Comparison of ENCODE assay signal across 8 mouse cellular contexts in the genomic region with DNA sequence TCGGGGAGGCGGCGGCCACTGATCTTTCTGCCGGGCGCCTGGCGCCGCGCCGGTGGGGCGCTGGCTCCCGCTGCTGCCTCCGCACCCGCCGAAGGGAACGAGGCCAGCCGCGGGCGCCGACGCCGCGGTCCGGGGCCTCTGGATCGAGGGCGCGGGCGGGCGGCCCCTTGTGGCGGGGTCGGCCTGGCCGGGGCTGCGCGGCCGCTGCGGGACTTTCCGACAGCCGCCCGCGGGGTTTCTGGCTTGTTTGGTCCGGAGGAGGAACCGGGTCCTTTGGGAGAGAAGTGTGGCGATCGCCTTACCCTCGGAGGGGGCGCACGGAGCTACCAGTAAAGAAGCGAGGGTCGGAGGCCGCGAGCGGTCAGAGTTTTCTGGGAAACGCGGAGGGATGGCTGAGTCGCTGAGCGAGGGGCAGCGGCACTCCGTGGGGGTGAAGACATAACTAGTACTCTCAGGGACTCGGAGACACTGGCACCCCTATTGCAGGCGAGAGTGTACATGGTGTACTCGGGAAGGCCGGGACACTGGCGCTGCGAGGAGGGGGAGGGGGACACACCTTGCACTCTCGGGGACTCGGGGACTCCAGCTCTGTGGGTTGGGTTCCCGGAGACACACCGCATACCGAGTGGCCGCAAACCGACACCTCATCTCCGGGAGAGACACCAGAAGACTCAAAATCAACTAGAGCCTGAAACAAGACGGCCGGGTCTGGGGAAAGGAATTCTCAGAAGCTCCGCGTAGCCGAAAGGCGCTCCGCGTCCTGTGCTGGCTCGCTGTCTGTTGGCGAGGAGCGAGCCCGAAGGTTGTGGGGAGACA. TPM values are rescaled to one million over a fixed set of nuclear protein-coding genes. Genes with fewer than 3 reads are reported as not detected.
DNase-seq lines count a peak whose midpoint lies in the region; ATAC-seq and TF ChIP-seq lines count a peak whose summit lies in the region.

No protein-coding gene starts in this region.

- H3K4me1 ChIP-seq in hindbrain, postnatal 0 days (ENCODE audit: insufficient read depth, low read length) = peaks cover 3% of the 10 kb centered on the region; the same call in 1 of the 2 replicates

- peak overlapping the region; percentile 96 for H3K4me3 ChIP-seq in gastrocnemius, adult 2 months
- H3K4me3 ChIP-seq in hindbrain, postnatal 0 days (ENCODE audit: low read length) = peak overlapping the region; percentile 65

- TF ChIP-seq CTCF in gastrocnemius, adult 2 months (IDR thresholded peaks at IDR 0.05) = peak; percentile 54
- TF ChIP-seq CTCF in hindbrain, postnatal 0 days (IDR thresholded peaks at IDR 0.05; ENCODE audit: low read depth) = no peak

- peak overlapping the region; percentile 75 for H3K4me2 ChIP-seq in hindbrain, postnatal 0 days (ENCODE audit: low read depth, low read length)

- intact Hi-C loops in gastrocnemius, adult 2 months (cut with DNase I) = loop anchor here (2.0 to 10.0 kb wide), 5 partner anchors 31 to 173 kb away; a partner anchor contains a TSS
- intact Hi-C loops in left cerebral cortex, postnatal 10 days (cut with DNase I) = loop anchor here (10.0 kb wide), 1 partner anchor 167 kb away; no protein-coding TSS in a partner anchor

- H3K9me3 ChIP-seq in hindbrain, postnatal 0 days (ENCODE audit: low read length) = no peaks in the 10 kb centered on the region

- H3K9ac ChIP-seq in hindbrain, postnatal 0 days (replicated peaks; ENCODE audit: low read length) = peak overlapping the region; percentile 63

- DNase-seq in R1 (ENCODE audit: low read depth, low spot score) = peak; percentile 72
- peak; percentile 86 for DNase-seq in gastrocnemius, adult 2 months
- peak; percentile 51 for DNase-seq in hindbrain, postnatal 0 days (ENCODE audit: low spot score)
- DNase-seq in left cerebral cortex, postnatal 10 days (ENCODE audit: extremely low spot score in 1 of 2, low spot score in 2 of 2) = peak; percentile 13 to 67
- peak; percentile 43 to 57 for DNase-seq in right cerebral cortex, adult 2 months (ENCODE audit: low spot score in 2 of 2)
- peak; percentile 51 for DNase-seq in urinary bladder, adult 2 months (ENCODE audit: low spot score)

- under 1% methylated on average over 78 of the region's 83 CpGs for WGBS in hindbrain, postnatal 0 days

- peak; percentile 16 for ATAC-seq in common myeloid progenitor, adult 5-6 weeks (replicated peaks; ENCODE audit: low read depth, poor library complexity, severe bottlenecking)
- peak; percentile 60 for ATAC-seq in hindbrain, postnatal 0 days
- peak; percentile 29 for ATAC-seq in megakaryocyte, adult 5-6 weeks (ENCODE audit: poor library complexity, severe bottlenecking)

- peak overlapping the region; percentile 98 for H3K27ac ChIP-seq in gastrocnemius, adult 2 months
- H3K27ac ChIP-seq in hindbrain, postnatal 0 days = peak overlapping the region; percentile 48; the same call in 1 of the 2 replicates

- no peaks in the 10 kb centered on the region for H3K27me3 ChIP-seq in hindbrain, postnatal 0 days (ENCODE audit: insufficient read depth, low read length)

- no peaks in the 10 kb centered on the region for H3K36me3 ChIP-seq in hindbrain, postnatal 0 days (ENCODE audit: insufficient read depth, low read length)

RNA-seq across cellular contexts. Expression of a gene that starts 1.5 kb away (rescaled TPM):
- total RNA-seq in common myeloid progenitor, adult 5-6 weeks (2017) = 22.9 and 34.0 TPM in 2 replicates
- total RNA-seq in gastrocnemius, adult 2 months (2021) = 10 to 100 TPM; 30.9 to 67.0 TPM
- total RNA-seq in hindbrain, postnatal 0 days (2014; rRNA removed) = 2.1 and 3.1 TPM in 2 replicates
- polyA plus RNA-seq in hindbrain, postnatal 0 days (2015; fragmentation: Nextera tagmentation; extraction: Ambion mirVana) = 2.6 and 2.7 TPM in 2 replicates
- total RNA-seq in left cerebral cortex, postnatal 10 days (2021) = 10 to 100 TPM; 26.0 to 34.8 TPM
- total RNA-seq in megakaryocyte, adult 5-6 weeks (2015) = 12.2 and 13.8 TPM in 2 replicates
- 7.7 and 7.9 TPM in 2 replicates for total RNA-seq in megakaryocyte, adult 5-6 weeks (2017)
- polyA plus RNA-seq in urinary bladder, adult 2 months (2012; rRNA removed) = 5.2 and 5.5 TPM in 2 replicates

Comparison
In these comparisons a context has a peak if more than half of its experiments do, and no peak if none do; other contexts are left out.
1. Peak in every context shown above with its lines: DNase-seq, ATAC-seq, H3K4me3 ChIP-seq and H3K27ac ChIP-seq.